Mouse (Mus musculus): ENCODE data around the gene Map3k5. TPM values are rescaled to one million over a fixed set of nuclear protein-coding genes. Genes with fewer than 3 reads are reported as not detected.

The Map3k5 gene
- total RNA-seq, 2 experiments from 2014 or later = 27.1 to 31.5 TPM

- intact Hi-C loops (cut with DNase I) = no loop called here
- DNase-seq = no peak
These were observed 154.8 kb downstream of the Map3k5 start for GRCm38 (mm10) chr10:20089026-20089425.

- no peak for DNase-seq
- intact Hi-C loops (cut with DNase I) = no loop called here
These were observed 155.9 kb downstream of the Map3k5 start for GRCm38 (mm10) chr10:20090171-20090570.

GRCm38 (mm10) chr10:20091416-20091815 lies 157.1 kb downstream of the Map3k5 start:
- DNase-seq = no peak
- intact Hi-C loops (cut with DNase I) = no loop called here

DNA sequence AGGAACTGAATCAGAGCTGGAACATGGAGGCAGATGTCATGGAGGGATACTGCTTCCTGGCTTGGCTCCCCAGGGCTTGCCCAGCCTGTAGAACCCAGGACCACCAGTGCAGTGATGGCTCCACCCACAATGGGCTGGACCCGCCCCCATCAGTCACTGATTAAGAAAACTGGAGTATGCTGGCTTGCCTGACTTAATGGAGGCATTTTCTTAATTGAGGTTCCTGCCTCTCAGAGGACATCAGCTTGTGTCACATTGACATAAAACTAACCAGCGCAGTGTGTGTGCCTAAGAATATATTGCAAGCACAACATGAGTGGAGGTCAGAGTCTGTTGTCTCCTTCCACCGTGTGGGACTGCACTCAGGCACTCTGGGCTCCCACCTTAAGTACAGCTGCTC lies 158.1 kb downstream of the Map3k5 start:
- intact Hi-C loops (cut with DNase I) = no loop called here
- no peak for DNase-seq

GRCm38 (mm10) chr10:20101456-20101855 lies 167.2 kb downstream of the Map3k5 start:
- DNase-seq = no peak
- intact Hi-C loops (cut with DNase I) = no loop called here

DNA sequence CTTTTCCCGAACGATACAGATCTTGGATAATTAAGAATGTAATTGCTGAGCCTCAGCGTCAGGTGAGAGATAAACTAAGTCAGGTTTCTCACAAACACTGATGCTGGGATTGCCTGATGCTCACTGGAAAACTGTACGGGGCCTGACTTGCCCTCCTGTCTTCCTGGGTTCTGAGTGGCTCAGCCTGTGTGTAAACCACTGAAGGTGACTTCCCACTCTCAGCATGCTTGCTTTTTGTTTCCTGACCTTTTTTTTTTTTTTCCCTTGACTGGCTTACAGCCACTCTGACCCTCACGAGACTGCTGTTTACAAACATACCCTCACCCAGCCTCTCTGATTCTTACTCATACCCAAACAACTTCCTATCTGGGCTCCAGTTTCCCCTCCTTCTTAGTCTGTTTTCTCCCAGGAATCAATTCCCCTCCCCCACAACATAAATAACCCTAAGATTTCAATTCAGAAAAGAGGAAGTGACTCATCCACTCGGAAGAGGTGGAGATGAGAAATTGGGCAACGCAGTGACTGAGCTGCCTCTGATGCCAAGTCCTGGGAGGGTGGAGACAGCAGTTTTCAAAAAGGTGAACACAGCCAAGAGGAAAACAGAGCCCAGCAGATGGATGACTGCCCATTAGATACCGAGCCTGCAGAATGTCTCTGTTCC lies 170.1 kb downstream of the Map3k5 start:
- intact Hi-C loops (cut with DNase I) = no loop called here
- peak; percentile 88 to 89 for DNase-seq

DNA sequence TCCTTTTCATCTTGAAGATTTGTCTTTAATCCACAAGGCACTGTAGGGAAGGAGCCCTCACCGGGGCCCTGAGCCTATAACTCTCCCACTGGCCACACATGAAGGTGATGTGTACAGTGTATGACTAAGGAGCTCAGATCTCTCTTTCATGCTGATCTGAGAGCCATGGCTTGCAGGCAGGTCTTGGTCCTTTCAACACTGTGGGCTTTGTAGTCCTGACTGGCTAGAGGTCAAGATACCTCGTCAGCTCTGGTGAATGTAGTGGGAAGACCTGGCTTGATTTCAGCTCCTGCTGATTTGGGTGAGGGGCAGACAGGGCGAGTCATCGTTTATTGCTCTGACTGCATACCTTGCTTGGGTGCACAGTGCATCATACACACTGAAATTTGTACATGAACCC lies 171.3 kb downstream of the Map3k5 start:
- no peak for DNase-seq
- intact Hi-C loops (cut with DNase I) = no loop called here

- no peak for DNase-seq
- intact Hi-C loops (cut with DNase I) = no loop called here
These were observed 172.8 kb downstream of the Map3k5 start for GRCm38 (mm10) chr10:20107031-20107430.

DNA sequence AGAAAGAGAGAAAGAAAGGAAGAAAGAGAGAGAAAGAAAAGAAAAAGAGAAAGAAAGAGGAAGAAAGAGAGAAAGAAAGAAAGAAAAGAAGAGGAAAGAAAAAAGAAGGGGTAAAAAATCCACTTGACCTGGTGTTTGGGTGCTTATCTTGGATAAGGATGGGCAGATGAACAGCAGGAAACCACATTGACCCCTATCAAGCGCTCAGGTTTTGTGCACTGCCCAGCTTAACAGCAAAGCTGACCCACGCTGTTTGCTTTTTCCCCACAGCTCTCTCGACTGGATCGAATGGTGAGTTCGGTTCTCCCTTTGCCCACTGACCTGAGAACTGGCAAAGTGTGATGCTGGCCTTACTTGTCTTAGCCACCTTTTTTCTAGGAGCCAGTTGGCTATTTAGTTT lies 177.2 kb downstream of the Map3k5 start:
- intact Hi-C loops (cut with DNase I) = no loop called here
- DNase-seq = no peak

DNA sequence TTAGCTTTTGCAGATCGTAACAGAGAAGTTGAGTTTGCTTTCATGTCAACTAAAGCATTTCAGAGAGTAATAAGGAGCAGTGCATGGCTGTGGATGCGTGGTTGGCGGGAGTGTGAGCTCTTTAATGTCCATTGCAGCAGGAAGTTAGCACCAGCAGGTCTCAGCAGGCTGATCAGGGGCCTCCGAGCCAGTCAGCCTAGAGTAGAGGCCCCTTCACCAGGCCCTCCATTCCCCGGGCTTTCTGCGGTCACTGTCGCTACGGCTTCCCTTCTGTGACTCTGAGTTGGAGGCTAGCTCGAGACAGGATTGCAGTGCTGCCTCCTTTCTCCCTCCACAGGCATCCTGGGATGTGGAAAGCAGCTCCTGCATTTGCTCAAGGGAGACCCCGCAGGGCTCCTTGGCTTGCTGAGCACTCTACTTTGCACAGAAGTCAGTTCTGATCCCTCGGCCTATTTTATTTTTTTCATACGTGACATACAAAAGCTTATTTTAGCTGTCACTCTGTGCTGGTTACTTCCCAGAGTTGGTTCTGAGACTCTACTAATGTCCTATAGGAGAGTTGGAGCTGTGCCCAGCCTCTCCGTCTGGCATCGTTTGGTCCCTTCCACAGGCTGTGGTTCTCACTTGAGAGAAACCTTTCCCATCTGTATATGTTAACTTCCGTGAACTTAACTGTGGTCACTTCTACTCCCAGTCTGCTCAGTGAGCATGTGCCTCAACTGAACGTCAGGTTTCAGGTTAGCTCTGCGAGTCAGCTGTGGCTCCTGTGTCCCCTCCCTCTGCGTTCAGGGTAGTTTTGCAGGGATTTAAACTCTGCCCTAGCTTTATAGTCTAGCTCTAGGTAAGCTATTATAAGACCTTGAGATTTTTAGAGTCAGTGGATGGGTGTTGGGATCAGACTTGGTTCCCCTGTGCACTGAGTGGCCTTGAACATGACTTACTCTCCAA lies 178.0 kb downstream of the Map3k5 start:
- DNase-seq = no peak
- intact Hi-C loops (cut with DNase I) = no loop called here

GRCm38 (mm10) chr10:20119504-20120425 lies 185.5 kb downstream of the Map3k5 start:
- DNase-seq = no peak
- intact Hi-C loops (cut with DNase I) = loop anchor here (10.0 kb wide), 1 partner anchor 405 kb away; the partner anchor contains the start of gene Il20ra

DNA sequence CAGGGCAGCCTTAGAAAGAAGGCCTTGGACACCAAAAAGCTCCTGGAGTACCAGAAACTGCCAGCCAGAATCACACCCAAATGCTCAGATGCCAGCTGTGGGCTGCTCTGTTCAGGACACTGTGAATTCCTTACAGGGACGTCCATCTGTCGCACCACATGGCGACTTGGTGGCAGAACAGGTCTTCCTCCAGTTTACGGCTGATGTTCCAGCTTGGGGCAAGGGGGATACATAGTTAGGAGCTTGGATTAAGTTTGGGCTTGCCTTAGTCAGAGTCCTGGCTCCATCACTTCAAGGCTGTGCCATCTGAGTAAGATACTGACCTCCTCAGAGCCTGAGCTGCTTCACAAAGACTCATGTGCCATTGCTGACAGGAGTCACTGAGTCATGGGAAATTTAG lies 187.7 kb downstream of the Map3k5 start:
- intact Hi-C loops (cut with DNase I) = loop anchor here (10.0 kb wide), 1 partner anchor 407 kb away; the partner anchor contains the start of gene Il20ra

GRCm38 (mm10) chr10:20123401-20123800 lies 189.1 kb downstream of the Map3k5 start:
- intact Hi-C loops (cut with DNase I) = loop anchor here (10.0 kb wide), 1 partner anchor 409 kb away; the partner anchor contains the start of gene Il20ra
- DNase-seq = peak; percentile 39 to 50

More for the DNA sequence above, 187.7 kb downstream of the Map3k5 start:
- no peak for DNase-seq

DNA sequence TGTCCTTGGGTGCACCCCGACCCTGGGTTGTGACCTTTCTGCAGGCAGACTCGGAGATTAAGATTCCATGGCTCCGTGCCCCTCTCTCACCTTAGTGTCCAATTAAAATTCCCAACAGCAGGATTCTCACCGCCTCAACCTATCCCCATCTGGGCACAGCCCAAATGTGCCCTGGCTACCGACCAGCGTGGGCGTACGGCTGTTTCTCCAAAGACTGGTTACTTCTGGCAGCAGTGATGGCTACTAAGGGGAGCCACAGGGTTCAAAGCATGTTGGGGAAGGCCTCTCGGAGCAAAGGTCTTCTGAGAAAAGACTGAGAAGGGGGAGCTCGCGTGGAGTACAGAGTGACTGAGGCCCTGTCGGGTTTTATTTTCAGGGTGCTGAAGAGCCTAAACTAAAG lies 190.3 kb downstream of the Map3k5 start:
- no peak for DNase-seq
- intact Hi-C loops (cut with DNase I) = loop anchor here (2.0 to 10.0 kb wide), 3 partner anchors 52 to 410 kb away; partner anchors contain the start of genes Il20ra and Map3k5

DNA sequence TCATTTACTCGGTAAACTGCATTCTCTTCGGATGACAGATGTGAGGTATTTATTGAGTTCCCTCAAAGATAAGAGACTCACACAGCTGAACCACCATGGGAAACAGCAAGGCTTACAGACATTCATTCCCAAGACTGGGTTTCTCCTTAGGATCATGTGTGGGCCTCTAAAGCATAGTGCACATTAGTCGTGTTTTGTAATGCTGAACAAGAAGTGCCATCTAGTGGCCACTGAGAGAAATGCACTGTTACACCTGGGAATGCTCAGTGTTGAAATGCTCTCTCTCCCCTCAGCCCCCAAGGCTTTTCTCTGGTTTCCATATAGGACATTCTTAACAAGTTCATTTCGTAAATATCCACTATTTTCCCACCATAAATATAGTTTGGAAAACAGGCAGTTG lies 191.0 kb downstream of the Map3k5 start:
- intact Hi-C loops (cut with DNase I) = loop anchor here (1.0 to 10.0 kb wide), 4 partner anchors 52 to 410 kb away; partner anchors contain the start of genes Il20ra and Map3k5
- DNase-seq = peak; percentile 58 to 79

GRCm38 (mm10) chr10:20132933-20133652 lies 198.8 kb downstream of the Map3k5 start:
- DNase-seq = no peak
- intact Hi-C loops (cut with DNase I) = no loop called here

GRCm38 (mm10) chr10:20135350-20136058 lies 201.2 kb downstream of the Map3k5 start:
- DNase-seq = peak; percentile 45 to 55
- intact Hi-C loops (cut with DNase I) = no loop called here

DNA sequence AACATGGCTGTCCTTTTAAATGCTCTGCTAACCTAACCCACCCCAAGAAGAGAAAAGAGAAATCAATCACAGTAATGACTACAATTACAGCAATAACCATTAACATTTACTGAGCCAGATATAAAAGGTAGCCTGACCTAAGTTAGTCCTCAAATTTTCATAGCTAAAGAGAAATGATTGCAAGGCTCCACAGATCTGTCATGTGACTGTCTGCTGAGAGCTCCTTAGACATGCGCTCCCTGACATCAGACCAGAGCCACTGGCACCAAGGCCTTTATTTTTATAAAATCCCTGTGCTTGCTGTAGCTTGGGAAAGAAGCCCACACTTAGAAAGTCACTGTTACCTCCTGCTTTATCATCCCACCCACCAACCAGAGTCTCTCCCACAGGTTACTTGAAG lies 202.2 kb downstream of the Map3k5 start:
- intact Hi-C loops (cut with DNase I) = no loop called here
- no peak for DNase-seq

DNA sequence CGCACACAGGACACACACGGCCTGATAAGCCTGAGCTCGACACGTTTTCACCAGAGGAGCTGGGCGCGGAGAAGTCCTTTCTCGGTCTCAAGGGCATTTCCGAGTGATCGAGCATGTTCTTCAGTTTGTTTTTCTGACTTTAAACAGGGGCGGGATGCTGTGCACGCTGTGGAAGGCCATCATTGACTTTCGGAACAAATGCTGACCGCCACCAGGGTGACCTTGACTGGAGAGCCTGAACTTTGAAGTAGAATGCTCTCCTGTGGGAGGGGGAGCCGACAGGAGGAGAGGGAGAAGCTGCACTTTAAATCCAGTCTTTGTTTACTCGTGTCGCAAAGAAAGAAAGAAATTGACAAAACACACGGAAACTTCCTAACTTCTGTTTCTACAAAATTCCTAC lies 207.1 kb downstream of the Map3k5 start:
- intact Hi-C loops (cut with DNase I) = no loop called here
- DNase-seq = no peak

All from heart, postnatal 10 days (tissue).